Mouse (Mus musculus): ENCODE results near the gene Mri1. TPM values are rescaled to one million over a fixed set of nuclear protein-coding genes. Genes with fewer than 3 reads are reported as not detected.
A peak's percentile ranks its signal among the peaks of the same experiment; 100 is the strongest.

Mri1 gene
- total RNA-seq (2021) = 10 to 100 TPM; 17.4 to 17.5 TPM
- long read RNA-seq, transcript Mri1-203 (5 exons, 2,819 nt) = major isoform, 5 of 15 reads
- long read RNA-seq, partial matches to known transcripts = 0 of 15 reads
- long read RNA-seq, other reads (novel, unspliced or antisense) = 10 of 15 reads

DNA sequence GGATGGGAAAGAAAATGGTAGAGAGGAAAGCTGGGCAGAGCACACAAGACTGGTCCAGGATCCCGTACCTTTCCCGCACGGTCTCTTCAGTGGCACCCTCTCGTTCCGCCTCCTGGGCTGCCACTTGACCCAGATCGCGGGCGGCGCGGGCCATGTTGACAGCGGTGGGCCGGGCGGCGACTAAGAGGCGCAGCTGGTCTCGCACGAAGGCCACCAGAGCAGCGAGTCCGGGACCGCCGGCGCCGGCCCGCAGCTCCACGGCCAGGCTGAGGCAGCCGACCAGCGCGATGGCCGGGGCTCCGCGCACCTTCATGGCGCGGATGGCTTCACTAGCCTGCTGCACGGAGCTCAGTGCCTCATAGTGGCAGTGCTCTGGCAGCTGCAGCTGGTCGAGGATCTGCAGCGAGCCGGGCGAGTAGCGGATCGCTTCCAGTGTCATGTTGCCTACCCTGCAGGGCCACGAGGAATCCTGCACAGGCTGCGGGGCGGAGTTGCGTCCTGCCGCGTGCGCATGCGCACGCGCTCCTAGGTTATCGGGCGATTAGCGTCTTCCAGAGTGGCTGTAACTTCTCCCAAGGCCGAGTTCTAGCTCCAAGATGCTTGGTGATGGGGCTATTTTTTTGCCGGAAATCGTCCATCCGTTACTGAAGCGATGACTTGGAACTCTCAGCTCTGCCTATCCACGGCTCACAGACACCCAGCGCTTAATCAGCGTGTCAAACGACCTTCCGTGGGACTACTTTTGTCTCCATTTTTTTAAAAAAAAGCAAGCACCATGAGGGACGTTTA is at the start of gene Mri1:
TSS of gene Mri1 (minus strand) at position 505 of the 789 bp plus-strand sequence.
- DNase-seq (ENCODE audit: low spot score in 2 of 2) = peak; percentile 70 to 85

GRCm38 (mm10) chr8:84303951-84304350 is 46.8 kb upstream of the Mri1 start:
- no peak for DNase-seq (ENCODE audit: low spot score in 2 of 2)

GRCm38 (mm10) chr8:84297029-84297785 is 40.1 kb upstream of the Mri1 start:
- DNase-seq (ENCODE audit: low spot score in 2 of 2) = no peak

GRCm38 (mm10) chr8:84291688-84292087 is 34.6 kb upstream of the Mri1 start:
- DNase-seq (ENCODE audit: low spot score in 2 of 2) = peak in 1 of 2 experiments; percentile 50

- no peak for DNase-seq (ENCODE audit: low spot score in 2 of 2)
Measured at GRCm38 (mm10) chr8:84291086-84291485, 34.0 kb upstream of the Mri1 start.

GRCm38 (mm10) chr8:84288892-84289291 is 31.8 kb upstream of the Mri1 start:
- DNase-seq (ENCODE audit: low spot score in 2 of 2) = no peak

GRCm38 (mm10) chr8:84285665-84286064 is 28.5 kb upstream of the Mri1 start:
- peak in 1 of 2 experiments; percentile 39 for DNase-seq (ENCODE audit: low spot score in 2 of 2)

DNA sequence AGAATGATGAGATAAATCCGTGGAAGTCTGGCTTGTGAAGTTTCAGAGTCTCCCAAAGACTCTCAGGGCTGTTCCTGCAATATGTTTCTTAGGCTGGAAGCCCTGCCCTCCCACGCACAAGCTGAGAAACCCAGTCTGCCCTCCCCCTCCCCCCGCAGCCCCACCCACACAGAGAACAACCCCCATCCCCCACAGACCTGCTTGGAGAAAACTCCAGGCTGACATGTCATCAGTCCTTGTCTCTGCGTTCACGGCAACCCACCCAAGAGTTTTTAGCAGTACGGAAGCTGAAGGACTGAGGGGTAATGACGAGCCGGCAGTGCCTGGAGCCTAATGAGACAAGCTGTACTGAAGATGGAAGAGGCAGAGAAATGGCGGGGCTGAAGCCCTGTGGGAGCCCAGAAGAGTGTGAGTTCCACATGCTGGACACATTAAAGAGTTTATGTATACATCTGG is 27.5 kb upstream of the Mri1 start:
- peak; percentile 28 to 73 for DNase-seq (ENCODE audit: low spot score in 2 of 2)

- DNase-seq (ENCODE audit: low spot score in 2 of 2) = no peak
Measured at GRCm38 (mm10) chr8:84280777-84281176, 23.7 kb upstream of the Mri1 start.

DNA sequence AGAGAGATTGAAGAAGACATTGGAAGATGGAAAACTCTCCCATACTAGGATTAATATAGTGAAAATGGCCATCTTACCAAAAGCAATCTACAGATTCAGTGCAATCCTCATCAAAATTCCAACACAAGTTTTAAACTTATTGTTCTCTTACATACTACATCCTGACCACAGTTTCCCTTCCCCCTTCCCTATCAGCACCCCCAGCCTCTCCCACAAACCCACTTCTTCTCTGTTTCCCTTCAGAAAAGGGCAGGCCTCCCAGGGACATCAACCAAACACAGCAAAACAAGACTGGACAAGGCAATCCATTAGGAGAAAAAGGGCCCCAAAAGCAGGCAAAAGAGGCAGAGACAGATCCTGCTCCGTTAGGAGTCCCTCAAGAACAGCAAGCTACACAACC is 19.3 kb upstream of the Mri1 start:
- no peak for DNase-seq (ENCODE audit: low spot score in 2 of 2)

DNA sequence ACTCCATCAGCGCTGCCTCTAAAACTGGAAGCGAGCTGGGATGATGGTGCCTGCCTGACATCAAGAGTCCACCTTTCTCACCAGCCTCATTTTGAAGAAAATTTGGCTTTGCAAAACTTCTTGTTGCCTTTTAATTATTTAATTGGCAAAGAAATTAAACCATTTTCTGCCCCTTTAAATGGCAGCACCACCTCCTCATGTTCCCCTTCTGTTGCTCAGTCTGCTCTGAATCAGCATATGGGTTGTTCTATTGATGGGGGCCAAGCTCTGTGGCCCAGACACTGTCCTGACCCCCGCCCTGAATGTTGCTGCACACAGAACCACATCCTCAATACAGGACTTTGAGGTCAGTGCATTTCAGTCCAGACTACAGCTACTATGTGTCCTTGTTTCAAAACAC is 16.8 kb upstream of the Mri1 start:
- peak in 1 of 2 experiments; percentile 60 for DNase-seq (ENCODE audit: low spot score in 2 of 2)

- no peak for DNase-seq (ENCODE audit: low spot score in 2 of 2)
Measured at GRCm38 (mm10) chr8:84272302-84272701, 15.2 kb upstream of the Mri1 start.

- DNase-seq (ENCODE audit: low spot score in 2 of 2) = peak; percentile 100
Measured at GRCm38 (mm10) chr8:84269950-84270773, 13.0 kb upstream of the Mri1 start, which contains the start of gene Ccdc130. Ccdc130 (minus strand) TSS chr8:84270380.

GRCm38 (mm10) chr8:84261098-84261497 is 4.0 kb upstream of the Mri1 start:
- no peak for DNase-seq (ENCODE audit: low spot score in 2 of 2)

DNA sequence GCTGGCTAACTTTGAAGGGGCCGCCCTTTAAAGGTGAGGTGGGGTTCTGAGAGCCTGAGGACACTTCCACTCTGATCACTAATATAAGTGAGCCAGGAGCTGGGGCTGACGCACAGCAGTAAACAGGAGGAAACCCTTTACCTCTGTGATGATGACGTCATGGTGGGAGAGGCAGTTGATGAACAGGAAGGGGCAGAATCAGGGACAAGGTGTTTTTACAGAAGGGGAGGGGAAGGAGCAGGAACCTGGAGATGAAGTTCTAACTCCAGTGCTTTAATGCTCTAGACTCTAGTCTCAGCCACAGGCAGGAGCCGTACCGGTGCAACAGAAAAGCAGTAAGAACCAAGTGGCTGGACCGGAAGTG is 686 bp downstream of the Mri1 start:
- peak in 1 of 2 experiments; percentile 33 for DNase-seq (ENCODE audit: low spot score in 2 of 2)

- no peak for DNase-seq (ENCODE audit: low spot score in 2 of 2)
Measured at GRCm38 (mm10) chr8:84255858-84256257, 1.3 kb downstream of the Mri1 start.

GRCm38 (mm10) chr8:84249257-84250170 is 7.6 kb downstream of the Mri1 start, which contains the start of gene D8Ertd738e:
D8Ertd738e (minus strand) TSS chr8:84249719.
- peak; percentile 83 to 92 for DNase-seq (ENCODE audit: low spot score in 2 of 2)

- no peak for DNase-seq (ENCODE audit: low spot score in 2 of 2)
Measured at GRCm38 (mm10) chr8:84241821-84242220, 15.3 kb downstream of the Mri1 start.

DNA sequence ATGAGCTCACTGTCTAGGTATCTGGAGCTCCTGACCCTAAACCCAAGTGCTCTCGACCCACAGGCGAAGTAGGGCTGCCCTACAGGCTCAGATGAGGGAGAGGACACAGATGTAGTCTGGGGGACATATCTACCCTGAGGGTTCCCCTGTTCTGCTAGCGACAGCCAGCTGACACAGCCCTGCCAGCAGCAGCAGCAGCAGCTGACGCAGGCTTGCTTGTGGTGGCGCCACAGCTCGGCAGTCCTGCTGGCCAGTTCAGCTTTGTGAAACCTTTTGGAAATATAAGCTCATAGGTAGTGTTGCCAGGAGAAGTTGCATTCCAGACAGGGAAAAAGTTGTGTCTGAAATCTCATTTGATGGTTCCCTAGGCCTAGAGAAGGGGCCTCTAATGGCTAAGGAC is 16.0 kb downstream of the Mri1 start:
- DNase-seq (ENCODE audit: low spot score in 2 of 2) = no peak
